Mouse (Mus musculus): ENCODE measurements around the gene A730015C16Rik.

Gene A730015C16Rik

DNA sequence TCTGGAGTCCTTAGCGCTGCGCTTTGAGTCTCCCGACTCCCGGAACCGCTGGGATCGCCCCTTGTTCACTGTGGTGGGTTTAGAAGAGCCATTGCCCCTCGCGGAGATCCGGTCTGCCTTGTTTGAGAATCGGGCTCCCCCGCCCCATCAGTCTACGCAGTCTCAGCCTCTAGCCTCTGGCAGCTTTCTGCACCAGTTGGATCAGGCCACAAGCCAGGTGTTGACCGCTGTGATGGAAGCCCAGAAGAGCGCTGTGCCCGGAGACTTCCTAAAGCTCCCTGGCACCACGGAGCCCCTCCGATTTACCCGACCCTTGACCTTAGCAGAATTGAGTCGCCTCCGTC is at the start of gene A730015C16Rik:
TSS of gene A730015C16Rik (minus strand) at position 115 of the 344 bp plus-strand sequence.
- peak; percentile 6 for DNase-seq

DNA sequence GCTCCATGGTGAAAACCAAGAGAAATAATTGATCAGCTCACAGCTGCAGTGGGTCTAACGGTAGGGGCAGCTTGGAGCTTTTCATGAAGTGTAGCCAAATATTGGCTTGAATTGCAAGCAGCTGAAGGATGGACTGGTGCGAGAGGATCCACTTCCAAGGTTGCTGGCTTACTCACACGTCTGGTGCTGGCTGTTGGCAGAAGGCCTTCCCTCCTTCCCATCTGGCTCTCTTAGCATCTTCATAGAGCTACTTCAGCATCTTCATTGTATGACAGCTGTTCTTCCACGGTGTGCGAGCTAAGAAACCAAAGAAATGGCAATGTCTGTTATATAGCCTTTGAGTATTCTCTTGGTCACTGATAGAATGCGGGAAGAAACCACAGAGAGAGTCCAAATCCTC is 42.5 kb upstream of the A730015C16Rik start:
- no peak for DNase-seq

DNA sequence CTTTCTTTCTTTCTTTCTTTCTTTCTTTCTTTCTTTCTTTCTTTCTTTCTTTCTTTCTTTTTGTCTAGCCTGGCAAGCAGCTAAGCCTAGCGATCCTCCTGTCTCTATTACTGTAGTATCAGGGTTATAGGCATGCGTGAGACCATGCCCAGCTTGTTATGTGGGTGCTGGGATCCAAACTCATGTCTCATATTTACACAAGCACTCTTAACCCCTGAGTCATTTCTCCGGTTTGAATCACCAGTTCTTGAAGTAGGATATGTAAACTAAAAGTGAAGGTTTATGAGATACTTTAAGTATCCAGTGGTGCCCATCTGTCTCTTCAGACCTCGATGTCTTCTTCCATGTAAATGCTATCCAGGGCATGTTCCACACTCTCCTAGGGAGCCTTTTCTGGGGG is 39.0 kb upstream of the A730015C16Rik start:
- DNase-seq: no peak

DNA sequence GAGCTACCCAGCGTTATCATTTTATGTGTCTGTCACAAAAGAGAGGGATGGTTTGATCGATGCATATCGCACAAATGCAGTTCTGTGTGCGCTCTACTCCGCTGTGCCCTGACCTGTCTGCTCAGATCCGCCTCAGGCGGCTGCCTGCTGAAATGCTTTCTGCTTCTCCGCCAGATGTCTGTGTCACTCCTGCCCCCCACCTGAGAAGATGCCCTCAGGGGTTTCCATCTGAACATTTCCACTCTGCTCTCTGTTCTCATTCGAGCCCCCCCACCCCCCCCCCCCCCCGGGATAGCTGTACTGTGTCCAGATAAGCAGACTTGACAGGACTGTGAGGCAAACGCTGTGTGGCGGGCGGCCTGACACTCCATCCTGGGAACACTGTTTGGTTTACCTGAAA is 35.4 kb upstream of the A730015C16Rik start:
- DNase-seq: no peak

DNA sequence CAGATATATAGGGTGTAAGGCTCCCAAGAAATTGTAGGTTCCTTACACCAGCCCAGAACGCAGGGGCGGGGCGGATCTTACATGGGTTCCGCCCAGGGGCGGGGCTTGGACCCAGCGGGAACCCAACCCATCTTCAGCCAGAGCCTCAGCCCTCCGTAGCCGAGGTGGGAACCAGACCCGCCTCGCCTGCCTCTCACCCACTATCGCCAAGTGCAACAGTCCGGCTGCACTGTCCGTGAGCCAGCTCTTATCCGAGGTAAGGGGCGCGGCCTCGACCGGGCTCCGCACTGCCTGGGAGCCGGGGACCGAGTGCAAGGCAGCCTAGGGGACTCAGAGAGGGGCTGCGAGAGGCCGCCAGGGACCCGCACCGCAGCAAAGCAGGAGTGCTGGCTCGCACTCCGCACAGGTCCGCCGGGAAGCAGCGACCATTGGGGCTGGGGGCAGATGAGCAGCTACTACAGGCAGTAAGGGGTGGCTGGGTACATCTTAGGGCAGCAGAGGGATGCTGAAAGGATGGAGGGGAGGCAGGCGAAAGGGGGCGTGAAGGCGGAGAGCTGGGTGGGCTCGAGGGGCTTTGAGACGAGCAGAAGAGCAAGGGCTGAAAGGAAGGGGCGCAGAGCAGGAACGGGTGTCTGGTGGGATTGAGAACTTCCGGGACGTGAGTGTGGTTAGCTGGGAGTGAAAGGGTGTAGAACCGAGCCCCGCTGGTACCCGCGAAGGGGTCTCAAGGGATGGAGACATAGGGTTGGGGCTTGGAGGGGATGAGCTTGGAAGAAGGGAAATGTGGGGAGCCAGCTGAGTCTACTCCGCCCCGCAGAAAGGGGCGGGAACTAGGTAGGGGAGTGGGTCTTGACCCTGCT is 30.8 kb upstream of the A730015C16Rik start, which contains the start of gene Rab3b:
TSS of gene Rab3b (plus strand) at position 101 of the 860 bp plus-strand sequence.
- peak; percentile 71 for DNase-seq

DNA sequence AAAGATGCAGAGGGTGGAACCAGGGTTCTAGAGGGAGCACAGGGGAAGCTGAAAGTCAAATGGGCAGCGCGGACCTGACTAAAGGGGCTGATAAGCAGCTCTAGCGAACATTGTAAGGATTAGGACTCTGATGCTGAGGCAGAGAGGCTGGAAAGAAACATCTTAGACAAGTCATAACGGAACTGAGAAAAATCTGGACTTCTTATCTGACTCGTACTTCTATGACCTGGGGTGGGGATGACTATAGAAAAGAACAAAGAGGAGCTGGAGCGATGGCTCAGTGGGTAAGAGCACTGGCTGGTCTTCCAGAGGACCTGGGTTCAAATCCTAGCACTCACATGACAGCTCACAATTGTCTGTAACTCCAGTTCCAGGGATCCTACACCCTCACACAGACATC is 29.5 kb upstream of the A730015C16Rik start:
- DNase-seq: no peak

DNA sequence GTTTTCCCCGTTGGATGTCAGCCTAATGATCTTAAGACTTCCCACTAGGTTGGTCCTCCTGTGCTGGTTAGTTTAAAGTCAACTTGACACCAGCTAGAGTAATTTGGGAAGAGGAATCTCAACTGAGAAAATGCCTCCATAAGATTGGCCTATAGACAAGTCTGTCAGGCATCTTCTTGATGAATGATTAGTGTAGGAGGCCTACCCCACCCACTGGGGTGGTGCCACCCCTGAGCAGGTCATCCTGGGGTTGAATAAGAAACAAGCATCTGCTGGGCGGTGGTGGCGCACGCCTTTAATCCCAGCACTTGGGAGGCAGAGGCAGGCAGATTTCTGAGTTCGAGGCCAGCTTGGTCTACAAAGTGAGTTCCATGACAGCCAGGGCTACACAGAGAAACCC is 25.3 kb upstream of the A730015C16Rik start:
- DNase-seq: no peak

DNA sequence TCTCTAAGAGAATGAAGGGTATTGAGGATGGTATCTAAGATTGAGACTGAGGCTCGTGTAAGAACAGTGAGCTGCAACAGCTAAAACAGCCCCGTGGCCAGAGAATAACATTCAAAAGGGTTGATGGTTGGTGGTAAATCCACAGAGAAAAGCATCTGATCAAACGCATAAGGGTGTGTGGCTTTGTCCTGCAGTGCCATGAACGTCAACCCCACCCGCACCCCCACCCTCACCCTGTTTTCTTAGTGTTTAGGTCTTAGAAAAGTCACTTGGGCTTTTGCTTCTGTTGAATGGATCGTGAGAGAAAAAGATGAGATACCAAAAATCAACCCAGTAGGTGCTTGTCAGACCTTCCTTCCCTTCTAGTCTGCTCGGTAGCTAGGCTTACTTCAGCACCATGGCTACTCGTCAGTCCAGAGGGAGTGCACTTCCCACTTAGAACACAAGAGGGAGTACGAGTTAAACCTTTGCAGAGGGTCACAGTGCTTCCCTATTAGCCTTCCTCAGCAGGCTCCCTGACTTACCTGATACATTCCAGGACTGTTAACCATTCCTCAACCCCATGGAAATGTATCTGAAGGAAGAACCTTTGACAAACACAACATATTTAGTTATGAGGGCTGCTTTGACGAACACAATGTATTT is 21.4 kb upstream of the A730015C16Rik start:
- peak; percentile 96 for DNase-seq

DNA sequence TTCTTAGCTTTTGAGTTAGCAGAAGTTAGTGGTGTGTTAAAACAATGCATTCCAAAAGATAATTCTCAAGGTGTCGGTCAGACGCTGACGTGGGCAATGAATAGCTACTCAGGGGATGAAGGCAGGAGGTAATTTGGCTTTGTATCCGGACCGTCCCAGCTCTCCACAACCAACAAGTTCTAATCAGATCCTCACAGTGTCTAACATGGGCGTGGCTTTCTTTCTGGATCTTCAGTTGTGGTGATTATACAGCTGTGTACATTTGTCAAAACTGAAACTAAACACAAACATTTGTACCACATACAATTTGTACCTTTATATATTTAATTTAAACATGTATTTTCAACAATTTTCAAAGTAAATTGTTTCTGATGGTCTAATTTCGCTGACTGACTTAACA is 18.4 kb upstream of the A730015C16Rik start:
- DNase-seq: no peak

DNA sequence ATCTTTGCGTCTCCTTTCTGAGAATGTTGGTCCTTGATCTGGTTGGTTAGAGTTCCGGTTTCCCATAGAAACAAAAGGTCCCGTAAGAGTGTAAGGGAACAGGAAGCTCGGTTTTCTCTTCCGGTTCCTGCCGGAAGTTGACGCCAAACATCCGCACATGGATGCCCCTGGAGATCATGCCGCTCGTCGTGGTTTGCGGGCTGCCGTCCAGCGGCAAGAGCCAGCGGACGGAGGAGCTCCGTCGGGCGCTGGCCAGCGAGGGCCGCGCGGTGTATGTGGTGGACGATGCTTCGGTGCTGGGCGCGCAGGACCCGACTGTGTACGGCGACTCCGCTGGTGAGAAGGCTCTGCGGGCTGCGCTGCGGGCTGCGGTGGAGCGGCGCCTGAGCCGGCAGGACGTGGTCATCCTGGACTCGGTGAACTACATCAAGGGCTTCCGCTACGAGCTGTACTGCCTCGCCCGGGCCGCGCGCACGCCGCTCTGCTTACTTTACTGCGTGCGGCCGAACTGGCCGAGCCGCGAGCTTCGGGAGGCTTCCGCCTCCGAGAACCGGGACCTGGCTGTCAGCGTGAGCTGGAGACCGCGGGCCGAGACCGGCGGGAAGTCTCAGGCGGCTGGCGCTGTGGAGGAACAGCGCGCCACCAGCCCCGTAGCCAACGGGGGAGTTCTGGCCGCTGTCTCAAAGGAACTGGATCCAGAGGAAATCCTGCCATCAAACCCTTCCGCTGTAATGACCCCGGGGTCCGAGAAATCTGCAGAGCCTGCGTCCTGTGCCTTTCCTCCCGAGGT is 509 bp downstream of the A730015C16Rik start, which contains the start of gene Kti12:
TSS of gene Kti12 (plus strand) at position 71 of the 790 bp plus-strand sequence.
- DNase-seq: peak; percentile 90

DNA sequence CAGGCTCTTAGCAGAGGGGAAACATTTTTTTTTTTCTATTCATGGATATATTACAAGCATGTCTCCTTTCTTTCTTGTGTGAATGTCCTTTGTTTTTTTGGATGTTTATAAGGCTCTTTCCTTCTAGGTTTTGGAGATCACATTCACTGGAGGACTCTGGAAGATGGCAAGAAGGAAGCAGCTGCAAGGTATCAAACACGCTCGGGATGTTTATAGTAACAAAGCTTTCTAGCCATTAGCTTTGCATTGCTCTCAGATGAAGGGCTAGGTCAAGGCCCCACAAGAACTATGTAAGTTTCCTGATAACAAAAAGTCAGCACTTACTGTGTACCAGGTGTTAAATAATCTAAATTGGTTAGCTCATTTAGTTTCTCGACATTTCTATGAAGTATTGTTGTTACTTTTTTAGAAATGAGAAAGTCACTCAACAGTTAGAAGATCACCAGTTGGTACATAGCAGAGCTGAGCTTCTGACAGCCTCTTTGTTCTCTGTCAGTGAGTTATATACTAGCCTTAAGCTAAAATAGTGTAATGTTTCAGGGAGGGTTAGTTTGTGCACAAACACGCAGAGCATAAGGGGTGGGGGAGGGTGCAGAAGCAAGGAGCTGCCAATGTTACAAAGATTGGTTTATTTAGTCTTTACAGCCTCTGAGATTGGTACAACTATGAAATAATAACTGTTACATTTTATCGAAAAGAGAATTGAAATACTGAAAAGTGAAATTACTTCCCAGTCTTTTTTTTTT is 2.4 kb downstream of the A730015C16Rik start:
- DNase-seq: no peak

DNA sequence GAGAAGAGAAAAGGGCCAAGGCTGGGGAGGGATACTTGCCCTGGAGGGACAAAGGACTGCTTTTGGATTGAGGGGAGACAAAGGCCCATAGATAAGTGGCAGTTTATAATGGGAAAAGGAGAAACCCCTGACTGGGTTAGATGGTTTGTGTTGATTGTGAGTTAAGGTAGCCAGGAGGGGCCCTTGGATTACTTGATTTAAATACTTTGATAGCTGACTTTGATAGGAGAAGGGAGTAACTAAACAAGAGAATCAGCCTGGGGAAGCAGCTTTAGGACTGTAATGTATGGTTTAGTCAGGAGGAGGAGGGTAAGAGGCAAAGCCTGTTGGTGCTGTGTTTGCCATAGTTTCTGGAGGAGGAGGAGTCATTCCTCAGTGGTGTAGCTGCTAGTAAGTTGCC is 5.1 kb downstream of the A730015C16Rik start:
- DNase-seq: no peak

DNA sequence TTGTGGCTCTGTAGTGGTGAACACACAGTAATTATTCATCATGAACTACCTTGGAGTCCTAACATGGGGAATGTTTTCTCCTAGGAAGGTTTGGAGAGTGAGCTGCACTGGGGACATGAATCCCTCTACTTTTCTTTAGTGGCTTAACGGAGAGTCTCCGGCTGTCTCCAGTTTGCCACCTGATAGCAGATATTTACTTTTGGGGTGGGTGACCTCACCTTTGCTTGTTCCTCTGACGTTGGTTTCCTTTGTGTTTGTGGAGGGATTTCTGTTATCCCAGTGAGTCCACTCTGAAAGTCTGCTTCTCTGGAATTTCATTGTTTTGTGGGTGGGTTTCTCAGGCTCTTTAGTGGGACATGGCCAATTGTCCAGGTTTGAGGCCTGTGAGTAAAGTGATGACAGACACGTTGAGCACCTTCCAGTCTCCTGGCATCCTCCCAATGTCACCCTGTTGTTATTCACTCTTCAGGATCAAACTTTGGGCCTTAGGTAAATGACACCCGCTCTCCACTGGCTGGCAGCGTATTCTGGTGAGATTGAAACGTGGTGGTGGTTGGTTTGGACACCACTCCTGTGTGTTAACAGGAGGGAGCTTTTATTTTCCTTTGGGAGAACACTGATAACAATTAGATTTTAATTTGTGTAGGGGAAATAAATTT is 6.4 kb downstream of the A730015C16Rik start:
- peak; percentile 16 for DNase-seq

DNA sequence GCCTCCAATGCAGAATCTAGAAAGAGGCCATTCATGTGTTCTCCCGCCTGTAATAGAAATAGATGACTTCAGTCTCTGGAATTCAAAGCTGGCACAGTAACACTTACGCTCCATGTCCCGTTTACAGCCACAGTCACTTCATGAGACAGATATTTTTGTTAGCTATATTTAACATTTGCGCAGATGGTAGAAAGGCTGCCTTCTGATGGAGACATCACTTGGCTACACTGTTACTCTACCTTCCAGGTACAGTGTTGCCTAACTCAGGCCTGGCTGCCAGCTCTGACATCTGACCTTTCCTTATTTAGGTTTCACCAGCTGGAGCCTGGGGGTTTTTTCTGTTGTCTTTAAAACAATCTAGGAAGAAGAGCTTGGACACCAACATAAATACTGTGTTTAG is 10.4 kb downstream of the A730015C16Rik start:
- peak; percentile 10 for DNase-seq

DNA sequence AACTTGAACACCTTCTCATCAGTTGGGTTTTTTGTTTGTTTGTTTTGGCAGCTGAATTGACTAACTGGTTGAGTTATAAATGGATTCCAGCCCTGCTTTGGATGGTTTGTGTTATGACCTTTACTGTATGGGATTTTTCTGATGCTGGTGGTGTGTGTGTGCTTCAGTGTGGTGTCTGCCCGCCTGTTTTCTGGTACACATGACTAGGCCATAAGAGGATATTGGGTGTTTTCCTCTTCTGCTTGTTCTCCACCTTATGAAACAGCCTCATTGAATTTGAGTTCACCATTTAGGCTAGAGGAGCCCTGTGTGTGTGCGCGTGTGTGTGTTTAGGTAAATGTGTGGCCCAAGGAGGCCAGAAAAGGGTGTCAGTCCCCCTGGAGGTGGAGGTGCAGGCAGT is 12.9 kb downstream of the A730015C16Rik start:
- DNase-seq: no peak

DNA sequence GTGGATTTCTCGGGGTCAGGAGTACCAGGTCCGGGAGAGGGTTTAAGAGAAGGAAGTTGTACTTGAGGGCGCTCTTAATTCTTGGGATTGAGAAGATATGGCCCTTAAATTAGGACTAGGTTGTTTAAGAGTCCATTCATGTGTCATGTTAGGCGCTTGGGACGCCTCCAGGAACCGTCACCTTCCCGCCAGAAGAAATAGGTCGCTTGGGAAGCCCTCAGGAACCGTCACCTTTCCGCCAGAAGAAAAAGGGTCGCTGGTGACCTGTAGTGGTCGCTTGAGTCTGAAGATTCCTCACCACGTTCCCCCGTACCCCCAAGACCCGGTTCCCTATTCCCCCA is 13.5 kb downstream of the A730015C16Rik start:
- peak; percentile 12 for DNase-seq

DNA sequence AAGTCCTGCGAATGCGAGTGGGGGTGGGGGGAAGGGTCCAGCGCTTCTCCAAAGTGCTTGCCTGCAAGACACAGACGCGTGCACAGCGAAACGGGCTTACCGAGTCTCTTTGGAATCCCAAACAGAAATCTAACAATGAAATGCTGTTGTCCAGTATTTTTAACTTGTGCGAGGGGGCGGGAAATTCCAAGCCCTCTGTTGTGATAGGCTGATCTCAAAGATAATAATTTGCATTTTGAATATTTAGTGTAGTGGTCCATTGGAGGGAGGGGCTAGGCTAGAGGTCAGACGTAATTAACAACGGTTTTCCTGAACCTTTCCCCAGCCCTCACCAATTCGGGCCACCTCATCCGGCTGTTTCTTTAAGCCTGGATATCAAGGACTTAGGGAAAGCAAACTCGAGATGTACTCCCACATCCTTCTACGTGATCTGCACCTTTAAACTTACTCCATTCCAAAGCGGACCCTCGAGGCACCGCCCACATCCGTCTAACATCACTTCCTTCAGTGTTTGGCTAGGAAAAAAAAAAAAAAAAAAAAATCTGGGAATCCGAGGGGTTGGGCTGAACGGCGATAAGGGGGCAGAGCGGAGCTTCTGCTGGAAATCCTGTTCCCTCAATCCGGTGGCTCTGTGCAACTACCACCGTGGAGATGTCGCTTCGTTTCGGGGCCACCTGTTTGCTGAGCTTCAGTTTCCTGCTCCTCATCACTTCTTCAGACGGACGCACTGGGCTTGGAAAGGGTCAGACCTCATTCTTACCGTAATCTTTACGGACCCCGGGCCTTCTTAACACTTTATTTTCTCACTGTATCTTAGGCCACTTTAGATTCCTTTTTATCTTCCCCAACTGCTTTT is 14.1 kb downstream of the A730015C16Rik start, which contains the start of gene Txndc12:
TSS of gene Txndc12 (plus strand) at position 487 of the 856 bp plus-strand sequence.
- peak; percentile 96 for DNase-seq

DNA sequence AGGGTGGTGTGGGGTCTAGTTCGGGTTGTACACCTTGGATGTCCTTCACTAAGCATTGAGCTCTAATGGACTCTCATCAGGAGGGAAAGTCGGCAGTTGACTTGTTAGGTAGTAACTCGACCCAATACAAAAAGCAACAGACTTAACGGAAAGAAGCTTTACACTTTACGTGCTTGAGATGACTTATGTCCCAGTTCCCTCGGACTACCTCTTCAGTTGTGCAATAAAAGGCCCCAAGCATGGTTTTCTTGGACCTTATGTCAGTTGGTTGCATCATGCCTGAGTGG is 14.6 kb downstream of the A730015C16Rik start:
- DNase-seq: no peak

DNA sequence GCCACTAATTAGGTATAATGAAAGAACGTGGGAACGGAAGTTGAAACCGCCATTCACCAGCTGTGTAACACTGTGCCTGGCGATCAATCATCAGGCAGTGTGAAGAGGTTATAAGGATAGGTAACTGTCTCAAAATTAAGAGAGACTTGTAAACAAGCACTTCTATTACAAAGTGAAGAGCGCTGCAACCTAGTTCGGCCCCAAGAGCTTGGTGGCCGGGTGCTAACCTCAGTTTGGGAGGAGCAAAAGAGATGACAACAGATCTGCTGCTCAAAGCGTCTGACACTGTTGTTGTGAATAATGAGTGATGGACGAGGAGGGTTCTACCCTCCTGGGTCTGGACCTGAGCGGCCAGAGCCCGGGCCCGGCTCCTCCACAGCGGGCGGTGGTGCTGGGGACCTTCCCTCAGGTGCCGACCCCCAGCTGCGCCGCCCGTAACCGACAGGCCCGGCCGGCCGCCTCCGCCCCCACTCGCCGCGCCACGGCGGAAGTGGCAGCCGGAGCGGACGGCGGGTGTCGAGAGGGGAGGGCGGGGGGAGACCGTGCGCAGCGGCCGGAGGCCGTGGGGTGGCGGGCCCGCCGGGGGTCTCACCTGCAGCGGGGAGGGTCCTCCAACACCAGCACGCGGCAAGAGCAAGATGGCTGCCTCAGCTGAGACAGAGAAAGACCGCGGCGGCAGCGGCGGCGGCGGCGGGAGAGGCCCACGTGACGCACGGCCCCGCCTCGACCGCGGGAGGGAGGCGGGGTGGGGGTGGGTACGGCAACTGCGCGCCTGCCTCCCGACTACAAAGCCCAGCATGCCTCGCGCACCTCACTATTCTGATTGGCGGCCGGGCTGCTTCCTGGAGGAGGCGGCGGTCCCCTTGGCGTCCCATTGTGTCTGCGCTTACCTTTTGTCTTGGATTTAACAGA is 15.2 kb downstream of the A730015C16Rik start, which contains the start of gene Btf3l4:
TSS of gene Btf3l4 (minus strand) at position 699 of the 912 bp plus-strand sequence.
- DNase-seq: peak; percentile 94

DNA sequence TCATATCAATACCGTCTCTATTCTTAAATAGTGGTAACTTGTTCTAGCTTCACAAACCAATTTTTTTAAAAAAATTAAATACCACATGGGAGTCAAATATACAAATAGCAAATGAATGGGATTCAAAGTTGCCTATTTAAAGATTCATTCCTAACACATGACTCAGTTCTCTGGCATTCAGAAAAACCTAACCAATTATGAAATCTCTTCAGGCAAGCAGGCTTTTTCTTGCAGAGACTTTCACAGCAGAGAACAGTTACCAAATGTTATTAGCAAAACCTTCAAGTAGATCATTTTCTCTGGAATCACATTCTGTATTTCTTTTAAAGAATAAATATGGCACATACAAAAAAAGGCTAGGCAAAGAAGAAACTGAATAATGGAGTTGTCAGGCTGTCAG is 17.7 kb downstream of the A730015C16Rik start:
- DNase-seq: no peak

All from lung, postnatal 36 days (tissue).